Mouse (Mus musculus): Measurements from ENCODE around the gene Urb2.

Urb2 gene

DNA sequence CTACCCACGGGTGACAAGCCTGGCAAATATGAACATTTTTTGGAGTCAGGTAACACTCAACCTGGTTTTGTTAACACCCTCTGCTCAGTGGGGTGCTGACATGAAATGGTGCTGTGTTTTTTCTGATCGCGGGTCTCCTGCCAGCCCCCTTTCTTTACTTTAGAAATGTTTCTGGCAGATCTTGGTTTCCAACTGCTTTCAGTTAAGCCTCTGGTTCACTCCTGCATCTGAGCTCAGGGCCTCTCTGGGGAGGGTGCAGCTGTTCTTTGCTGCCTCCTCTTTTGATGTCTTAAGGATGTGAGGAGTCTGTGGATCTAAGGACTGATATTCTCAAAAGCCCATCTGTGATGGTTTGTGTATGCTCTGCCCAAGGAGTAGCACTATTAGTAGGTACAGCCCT, 55.1 kb downstream of the Urb2 start:
- in situ Hi-C loops (cut with MboI, MseI), result no loop called here

DNA sequence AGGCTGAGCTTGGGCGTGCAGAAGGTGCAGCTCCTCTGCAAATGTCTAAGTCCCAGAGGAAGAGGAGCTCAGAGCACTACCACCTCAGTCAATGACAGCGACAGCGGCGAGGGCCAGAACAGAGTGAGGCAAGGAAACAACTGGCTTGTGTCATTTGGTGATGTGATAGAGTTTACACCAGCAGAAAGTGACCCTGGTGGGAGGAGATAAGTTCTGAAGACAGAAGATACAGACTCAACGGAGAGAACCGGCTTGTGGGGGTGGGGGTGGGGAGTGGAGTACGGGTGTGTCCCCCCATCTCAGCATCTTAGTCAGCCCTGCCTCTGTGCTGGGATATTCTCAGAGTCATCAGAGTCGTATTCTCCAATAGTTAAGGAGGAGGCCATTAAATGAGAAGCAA, 56.1 kb downstream of the Urb2 start:
- in situ Hi-C loops (cut with MboI, MseI), result no loop called here

DNA sequence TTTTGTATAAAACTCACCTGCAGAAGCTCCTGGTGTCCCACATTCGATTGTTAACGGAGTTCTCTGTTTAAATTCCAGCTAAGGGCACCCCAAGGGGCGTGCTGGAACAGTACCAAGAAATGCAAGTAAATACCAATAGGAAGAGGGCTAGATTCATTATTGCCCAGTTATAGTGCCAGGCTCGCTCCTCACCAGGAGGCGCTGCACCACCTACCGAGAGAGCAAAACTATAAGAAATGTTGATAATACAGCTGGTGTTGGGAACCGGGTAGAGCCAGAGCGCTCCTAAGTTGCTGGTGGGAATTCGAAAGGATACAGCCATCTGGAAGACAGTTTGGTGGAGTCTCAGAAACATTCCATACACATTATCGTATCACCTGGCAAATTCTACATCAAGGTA, 56.7 kb downstream of the Urb2 start:
- in situ Hi-C loops (cut with MboI, MseI), result no loop called here

DNA sequence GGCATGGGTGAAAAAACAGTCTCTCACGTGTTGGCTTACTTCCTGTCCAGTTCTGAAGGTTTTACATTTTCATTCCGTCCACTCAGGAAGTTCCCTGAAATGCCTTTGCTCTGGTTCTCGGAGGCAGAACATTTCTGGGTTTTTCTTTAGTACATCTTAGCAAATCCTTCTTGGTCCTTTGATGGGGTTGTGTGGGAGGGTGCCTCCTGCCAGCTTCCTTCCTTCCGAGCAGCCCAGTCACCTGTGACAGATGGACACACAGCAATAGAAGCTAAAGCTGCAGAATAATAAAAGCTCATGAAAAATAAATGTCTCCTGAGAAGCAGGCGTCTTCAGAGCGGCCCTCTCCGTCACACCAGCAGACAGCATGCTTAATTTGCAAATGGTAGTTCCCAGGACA, 57.7 kb downstream of the Urb2 start:
- in situ Hi-C loops (cut with MboI, MseI), result no loop called here

DNA sequence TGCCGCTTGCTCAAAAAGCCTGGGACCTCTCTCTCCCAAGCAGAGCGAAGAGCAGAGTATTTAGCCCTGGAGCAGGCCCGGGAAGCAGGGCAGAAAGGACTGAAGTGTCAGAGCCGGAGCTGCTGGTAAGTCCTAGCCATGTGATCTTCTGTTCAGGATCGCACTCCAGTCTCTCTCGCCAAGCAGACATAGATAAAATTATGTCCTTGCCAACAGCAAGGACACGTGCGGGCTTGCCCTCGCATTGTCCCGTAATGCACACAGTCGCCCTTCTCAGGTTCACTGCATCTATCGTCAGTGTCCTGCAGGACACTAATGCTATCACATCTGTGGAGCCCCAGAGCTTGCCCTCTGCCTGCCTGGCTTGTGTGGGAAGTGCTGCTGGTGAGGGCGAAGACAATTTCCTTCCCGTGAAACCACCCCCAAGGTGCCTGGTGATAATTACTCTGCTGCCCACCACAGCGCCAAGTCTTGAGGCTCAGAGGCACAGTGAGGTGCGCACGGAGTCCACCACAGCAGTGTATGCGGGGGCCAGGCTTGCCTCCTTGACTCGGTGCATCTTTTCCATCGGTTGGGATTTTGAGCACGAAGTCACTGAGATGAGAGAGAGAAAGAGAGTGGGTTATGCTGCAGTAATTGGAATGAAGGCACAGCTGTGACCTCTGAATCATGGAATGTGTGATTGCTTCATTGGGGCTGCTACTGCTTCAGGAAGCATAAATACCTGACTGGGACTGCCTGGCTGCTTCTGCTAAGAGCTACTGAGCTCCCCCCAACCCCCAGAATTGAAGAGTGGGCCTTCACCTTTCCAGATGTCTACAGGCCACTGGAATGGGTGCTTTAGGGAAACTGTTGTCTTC, 59.4 kb downstream of the Urb2 start:
- in situ Hi-C loops (cut with MboI, MseI), result no loop called here

DNA sequence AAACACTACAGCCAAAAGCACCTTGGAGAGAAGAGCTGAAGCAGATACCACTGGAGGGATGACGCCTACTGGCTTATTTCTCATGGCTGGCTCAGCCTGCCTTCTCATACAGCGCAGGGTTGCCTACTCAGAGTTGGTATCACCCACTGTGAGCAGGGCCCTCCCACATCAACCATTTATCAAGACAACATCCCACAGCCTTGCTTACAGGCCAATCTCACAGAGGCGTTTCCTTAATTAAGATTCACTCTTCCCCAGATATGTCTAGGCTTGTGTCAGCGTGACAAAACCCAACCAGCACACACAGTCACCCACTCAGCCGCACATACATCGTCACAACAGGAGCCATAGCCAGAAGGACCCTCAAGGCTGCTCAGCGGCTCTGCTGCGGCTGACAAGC, 61.3 kb downstream of the Urb2 start:
- in situ Hi-C loops (cut with MboI, MseI), result no loop called here

DNA sequence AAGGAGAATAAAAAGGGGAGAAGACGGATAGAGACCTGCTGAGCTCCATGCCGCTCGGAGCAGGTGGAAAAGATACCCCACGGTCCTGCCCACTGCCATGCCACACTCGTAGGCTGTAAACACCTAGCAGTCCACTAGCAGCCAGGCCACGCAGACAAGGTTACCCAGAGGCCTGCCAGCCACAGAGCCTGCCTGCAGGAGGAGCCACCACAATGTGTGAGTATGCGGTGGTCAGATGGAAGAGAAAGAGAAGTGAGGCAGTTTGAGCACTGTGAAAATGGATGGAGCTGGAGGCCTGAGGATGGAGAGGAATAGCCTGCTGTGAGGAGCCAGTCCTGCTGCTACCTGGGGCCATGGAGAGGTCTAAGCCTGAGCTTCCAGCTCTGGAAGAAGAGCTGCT, 62.3 kb downstream of the Urb2 start:
- in situ Hi-C loops (cut with MboI, MseI), result no loop called here

DNA sequence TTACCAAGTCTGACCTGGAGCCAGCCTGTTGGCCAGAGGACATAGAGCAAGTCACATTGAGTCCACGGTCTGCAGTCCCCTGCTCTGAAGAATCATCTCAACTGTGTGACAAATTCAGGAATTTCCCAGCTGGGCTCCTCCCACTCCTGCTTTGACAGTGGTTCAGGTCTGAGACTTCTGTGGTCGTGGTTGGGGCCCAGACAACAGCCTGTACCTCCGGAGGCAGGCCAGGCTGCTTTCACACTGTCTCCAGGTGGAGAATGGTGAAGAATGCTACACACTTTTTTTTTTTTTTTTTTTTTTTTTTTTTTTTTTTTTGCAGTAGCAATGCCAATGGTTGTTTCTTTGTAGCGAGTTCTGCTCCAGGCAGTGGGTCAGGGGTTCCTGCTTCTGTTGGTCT, 64.4 kb downstream of the Urb2 start:
- in situ Hi-C loops (cut with MboI, MseI), result no loop called here

DNA sequence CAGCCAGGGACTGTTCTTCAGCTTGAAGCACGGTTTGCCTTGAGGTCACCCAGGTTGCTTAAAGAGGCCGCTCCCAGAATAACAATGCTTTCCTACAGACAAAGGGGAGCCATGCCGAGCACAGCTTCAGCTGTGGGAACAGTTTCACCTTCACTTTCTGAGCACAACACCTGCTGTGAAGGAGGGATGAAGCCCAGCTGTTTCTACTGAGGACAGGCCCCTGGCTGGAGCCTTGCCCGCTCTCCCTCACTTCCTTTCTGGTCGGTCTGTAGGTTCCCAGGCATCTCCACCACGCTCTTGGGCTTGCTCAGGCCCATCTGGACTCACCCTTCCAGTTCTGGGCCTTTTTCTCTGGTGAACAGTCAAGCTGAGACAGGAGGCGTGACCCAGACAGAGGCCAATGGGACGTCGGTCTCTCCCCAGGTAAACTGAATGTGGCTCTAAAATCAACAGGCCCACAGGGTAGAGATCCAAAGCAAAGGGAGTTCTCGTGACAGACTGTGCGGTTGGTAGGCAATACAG, 66.8 kb downstream of the Urb2 start:
- in situ Hi-C loops (cut with MboI, MseI), result no loop called here

DNA sequence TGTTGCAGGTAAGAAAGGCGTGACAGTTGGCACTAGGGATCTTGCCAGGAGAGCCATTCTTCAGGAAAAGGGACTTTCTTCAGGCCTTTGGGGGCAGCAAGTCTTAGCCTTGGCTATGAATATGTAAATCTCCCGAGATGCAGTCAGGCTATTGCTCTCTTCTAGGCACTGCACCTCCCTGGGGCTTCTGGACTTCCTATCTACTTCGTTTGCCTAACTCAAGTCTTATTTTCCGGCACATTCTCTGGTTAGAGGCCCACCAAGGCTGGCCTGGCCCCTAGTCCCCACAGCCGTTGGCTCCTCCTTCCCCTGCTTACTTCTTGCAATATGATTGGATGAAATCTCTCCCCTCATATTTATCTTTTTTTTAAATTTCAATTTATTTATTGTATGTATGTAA, 67.7 kb downstream of the Urb2 start:
- in situ Hi-C loops (cut with MboI, MseI), result no loop called here

DNA sequence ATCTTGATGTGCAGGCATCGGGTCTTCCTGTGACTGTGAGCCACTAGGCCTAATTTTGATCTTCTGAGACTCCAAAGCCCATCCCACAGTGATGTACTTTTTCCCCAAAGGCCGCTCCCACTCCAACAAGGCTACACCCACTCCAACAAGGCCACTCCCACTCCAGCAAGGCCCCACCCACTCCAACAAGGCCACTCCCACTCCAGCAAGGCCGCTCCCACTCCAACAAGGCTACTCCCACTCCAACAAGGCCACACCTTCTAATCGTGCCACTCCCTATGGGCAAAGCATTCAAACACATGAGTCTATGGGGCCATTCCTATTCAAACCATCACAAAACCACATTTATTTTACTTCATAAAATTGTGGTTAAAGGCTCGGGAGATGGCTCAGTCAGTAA, 69.2 kb downstream of the Urb2 start:
- in situ Hi-C loops (cut with MboI, MseI), result no loop called here

Data from regulatory T cell (primary cell).